Mouse (Mus musculus) MN1 (cell line): ENCODE data around the gene Psg25.
"Not testable (repeated sequence)": the region's sequence is repeated elsewhere in the genome, so short reads cannot be mapped to it uniquely, and the experiment has no call there.

Experiments
- DNase-seq: peaks from one replicate; pipeline ENCODE4 v3.0.0-alpha.2; 2016; ENCODE audit warnings: low spot score

Psg25 gene

GRCm38 (mm10) chr7:18532169-18532568 lies at the start of gene Psg25:
Gene Psg25 (minus strand): TSS chr7:18532269.
- no peak for DNase-seq

GRCm38 (mm10) chr7:18567205-18567604 lies 35.1 kb upstream of the Psg25 start, which contains the start of gene Psg27:
Gene Psg27 (minus strand): TSS chr7:18567305.
- DNase-seq, result no peak

- DNase-seq, result no peak
These were observed 27.8 kb upstream of the Psg25 start for GRCm38 (mm10) chr7:18559850-18560249.

- DNase-seq, result not testable (repeated sequence)
These were observed 23.7 kb upstream of the Psg25 start for GRCm38 (mm10) chr7:18555751-18556150.

GRCm38 (mm10) chr7:18533420-18533819 lies 1.4 kb upstream of the Psg25 start:
- DNase-seq, result no peak

- no peak for DNase-seq
These were observed 7.4 kb downstream of the Psg25 start for GRCm38 (mm10) chr7:18524668-18525067.

- not testable (repeated sequence) for DNase-seq
These were observed 19.2 kb downstream of the Psg25 start for GRCm38 (mm10) chr7:18512848-18513247.

- not testable (repeated sequence) for DNase-seq
These were observed 19.7 kb downstream of the Psg25 start for GRCm38 (mm10) chr7:18512417-18512816.

- no peak for DNase-seq
These were observed 20.6 kb downstream of the Psg25 start for GRCm38 (mm10) chr7:18511479-18511878.

GRCm38 (mm10) chr7:18484077-18484476 lies 48.0 kb downstream of the Psg25 start, which contains the start of gene Psg26:
Gene Psg26 (minus strand): TSS chr7:18484177.
- no peak for DNase-seq
